Mouse (Mus musculus) testis, adult 2 months (tissue): ENCODE measurements at regions not wholly inside any gene's neighbourhood (a gene's known extent, or its start where the extent isn't known, plus 50 kb on each side); places are given as distances from the start of the nearest gene placed in this dataset.

ENCODE experiments used
- CTCF ChIP-seq: fragments of 200-500 bp; IDR thresholded peaks from 2 replicates; pipeline ENCODE4 v1.5.1; 2012; ENCODE audit warnings: low read depth, mild to moderate bottlenecking, inconsistent platforms, low read length, moderate library complexity; ENCODE audit not compliant: control insufficient read depth, insufficient read depth, insufficient replicate concordance
- POLR2A ChIP-seq: fragments of 200-500 bp; IDR thresholded peaks from 2 replicates; pipeline ENCODE4 v1.6.1; 2012; ENCODE audit warnings: low read depth, mild to moderate bottlenecking, inconsistent platforms, low read length, moderate library complexity; ENCODE audit not compliant: control insufficient read depth

DNA sequence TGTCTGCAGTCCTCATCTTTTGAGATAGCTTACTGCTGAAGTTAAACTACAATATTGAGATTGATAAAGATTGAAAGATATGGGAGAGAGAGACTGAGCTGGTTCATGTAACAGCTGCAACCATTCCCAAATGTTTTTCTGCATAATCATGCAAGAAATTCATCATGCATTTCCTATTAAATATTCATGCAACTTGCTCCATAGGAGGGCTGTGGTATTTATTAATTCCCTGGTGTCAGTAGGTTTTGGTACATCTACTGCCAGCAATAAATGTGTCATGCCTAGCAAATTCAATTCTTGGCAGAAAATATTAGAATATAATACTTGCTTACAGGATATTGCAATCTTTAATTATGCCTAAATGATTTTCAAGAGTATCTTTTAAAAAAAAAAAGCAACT is 125.5 kb upstream of the Rbms1 start:
- no peak for TF ChIP-seq CTCF
- no peak for TF ChIP-seq POLR2A
